Mouse (Mus musculus) forebrain, postnatal 0 days (tissue): ENCODE measurements around the gene Trim60. TPM values are rescaled to one million over a fixed set of nuclear protein-coding genes. Genes with fewer than 3 reads are reported as not detected.
A peak's percentile ranks its signal among the peaks of the same experiment; 100 is the strongest.
"Not testable (repeated sequence)": the region's sequence is repeated elsewhere in the genome, so short reads cannot be mapped to it uniquely, and the experiment has no call there.

Experiments used
- ATAC-seq: fragments of 200-750 bp; cut with Nextera tagmentation; 2 replicates; pipeline ENCODE4 v1.8.0; 2017; ENCODE audit warnings: mild to moderate bottlenecking, moderate library complexity
- DNase-seq: peaks from one replicate; pipeline ENCODE4 v3.0.0-alpha.2; 2015
- H3K27ac ChIP-seq: fragments of 300-500 bp; sonication (generic); 2 replicates; pipeline ENCODE4 v1.5.1; 2014; ENCODE audit warnings: low read depth, mild to moderate bottlenecking, antibody characterized with exemption, low read length, moderate library complexity, mixed read lengths
- H3K27me3 ChIP-seq: fragments of 300-500 bp; sonication (generic); 2 replicates; pipeline ENCODE4 v1.6.1; 2014; ENCODE audit warnings: mild to moderate bottlenecking, low read length, mixed read lengths; ENCODE audit not compliant: insufficient read depth
- H3K36me3 ChIP-seq: fragments of 300-500 bp; sonication (generic); 2 replicates; pipeline ENCODE4 v1.6.1; 2014; ENCODE audit warnings: mild to moderate bottlenecking, moderate library complexity; ENCODE audit not compliant: insufficient read depth
- H3K4me1 ChIP-seq: fragments of 300-500 bp; sonication (generic); 2 replicates; pipeline ENCODE4 v1.6.1; 2014; ENCODE audit warnings: antibody characterized with exemption; ENCODE audit not compliant: insufficient read depth
- H3K4me2 ChIP-seq: fragments of 300-500 bp; sonication (generic); 2 replicates; pipeline ENCODE4 v1.6.1; 2014; ENCODE audit warnings: low read depth, mild to moderate bottlenecking, moderate library complexity
- H3K4me3 ChIP-seq: fragments of 300-500 bp; sonication (generic); 2 replicates; pipeline ENCODE4 v1.5.1; 2014; ENCODE audit warnings: low read depth, low read length, mixed read lengths
- H3K9ac ChIP-seq: fragments of 300-500 bp; sonication (generic); 2 replicates; pipeline ENCODE4 v1.6.1; 2014; ENCODE audit warnings: mild to moderate bottlenecking
- H3K9me3 ChIP-seq: fragments of 300-500 bp; sonication (generic); 2 replicates; pipeline ENCODE4 v1.6.1; 2016; ENCODE audit warnings: low read length
- CTCF ChIP-seq: sonication (generic); IDR thresholded peaks from 2 replicates; pipeline ENCODE4 v1.5.1; 2016; ENCODE audit warnings: antibody characterized with exemption, control low read depth, low read depth
- WGBS: fragments of 180-500 bp; shearing (Covaris S2); extraction: QIAGEN DNeasy Blood & Tissue Kit; methylation state at CpG from one replicate; pipeline ENCODE4 v1.1.7; 2014; 5-methylcytosine and 5-hydroxymethylcytosine counted together
- polyA plus RNA-seq: library from polyadenylated mRNA; unstranded; fragments of >200 nt; fragmentation: Nextera tagmentation; extraction: Ambion mirVana; gene quantifications from 2 replicates; pipeline ENCODE4 v1.2.1, GENCODE M21; 2015
- total RNA-seq: library from RNA; depleted of rRNA; stranded (reverse); fragments of >200 nt; gene quantifications from 2 replicates; pipeline ENCODE4 v1.2.3, GENCODE M21; 2014

The Trim60 gene
- total and polyA plus RNA-seq, 2 experiments from 2014 or later, result not detected

GRCm38 (mm10) chr8:65032107-65032506 is 13.7 kb upstream of the Trim60 start:
- Histone ChIP-seq H3K4me2 (no peak overlapping the region), H3K4me1 (no peaks in the 10 kb centered on the region), H3K9ac (no peak overlapping the region), H3K9me3 (no peaks in the 10 kb centered on the region), H3K27me3 (no peaks in the 10 kb centered on the region), H3K4me3 (no peak overlapping the region), H3K36me3 (no peaks in the 10 kb centered on the region), H3K27ac (no peak overlapping the region)
- 100% methylated on average over 1 of the region's 1 CpGs for WGBS
- ATAC-seq (no peak), DNase-seq (no peak)
- no peak for TF ChIP-seq CTCF

- Histone ChIP-seq H3K36me3 (no peaks in the 10 kb centered on the region), H3K27ac (no peak overlapping the region), H3K9me3 (no peaks in the 10 kb centered on the region), H3K4me1 (no peaks in the 10 kb centered on the region), H3K4me3 (no peak overlapping the region), H3K27me3 (no peaks in the 10 kb centered on the region), H3K9ac (no peak overlapping the region), H3K4me2 (no peak overlapping the region)
- WGBS, result 76% methylated on average over 4 of the region's 4 CpGs
- ATAC-seq (no peak), DNase-seq (no peak)
- TF ChIP-seq CTCF, result no peak
These were observed 12.5 kb upstream of the Trim60 start for GRCm38 (mm10) chr8:65030735-65031485.

- no peaks in the 10 kb centered on the region for H3K36me3 ChIP-seq
- H3K4me3 ChIP-seq, result no peak overlapping the region
- H3K27ac ChIP-seq, result no peak overlapping the region
- no peaks in the 10 kb centered on the region for H3K9me3 ChIP-seq
- DNase-seq (no peak), ATAC-seq (no peak)
- TF ChIP-seq CTCF, result no peak
- no peaks in the 10 kb centered on the region for H3K27me3 ChIP-seq
- WGBS, result 89% methylated on average over 4 of the region's 4 CpGs
- H3K9ac ChIP-seq, result no peak overlapping the region
- no peak overlapping the region for H3K4me2 ChIP-seq
- no peaks in the 10 kb centered on the region for H3K4me1 ChIP-seq
These were observed 11.4 kb upstream of the Trim60 start for GRCm38 (mm10) chr8:65029776-65030175.

GRCm38 (mm10) chr8:65028959-65029686 is 10.7 kb upstream of the Trim60 start:
- H3K36me3 ChIP-seq, result no peaks in the 10 kb centered on the region
- no peak overlapping the region for H3K27ac ChIP-seq
- no peaks in the 10 kb centered on the region for H3K4me1 ChIP-seq
- ATAC-seq (no peak), DNase-seq (no peak)
- no peak overlapping the region for H3K4me2 ChIP-seq
- no peaks in the 10 kb centered on the region for H3K9me3 ChIP-seq
- no peak overlapping the region for H3K9ac ChIP-seq
- no peaks in the 10 kb centered on the region for H3K27me3 ChIP-seq
- WGBS, result 83% methylated on average over 12 of the region's 12 CpGs
- no peak overlapping the region for H3K4me3 ChIP-seq
- no peak for TF ChIP-seq CTCF

GRCm38 (mm10) chr8:65022485-65022884 is 4.1 kb upstream of the Trim60 start:
- Histone ChIP-seq H3K4me3 (no peak overlapping the region), H3K9me3 (no peaks in the 10 kb centered on the region), H3K27ac (no peak overlapping the region), H3K9ac (no peak overlapping the region), H3K4me2 (no peak overlapping the region), H3K27me3 (no peaks in the 10 kb centered on the region), H3K4me1 (no peaks in the 10 kb centered on the region), H3K36me3 (no peaks in the 10 kb centered on the region)
- WGBS, result 46% methylated on average over 8 of the region's 8 CpGs
- peak; percentile 78 for TF ChIP-seq CTCF
- peak; percentile 45; the same call in 1 of the 2 replicates for ATAC-seq
- DNase-seq, result peak; percentile 58

GRCm38 (mm10) chr8:65007616-65008015 is 10.8 kb downstream of the Trim60 start:
- not testable (repeated sequence) for DNase-seq, H3K27me3 ChIP-seq, H3K4me3 ChIP-seq

GRCm38 (mm10) chr8:64998806-64999365 is 19.5 kb downstream of the Trim60 start:
- no peaks in the 10 kb centered on the region for H3K4me1 ChIP-seq
- no peak for TF ChIP-seq CTCF

More at GRCm38 (mm10) chr8:65007616-65008015, 10.8 kb downstream of the Trim60 start:
- 76% methylated on average over 6 of the region's 6 CpGs for WGBS
- H3K9ac ChIP-seq, H3K4me1 ChIP-seq, H3K9me3 ChIP-seq, H3K4me2 ChIP-seq, ATAC-seq, H3K36me3 ChIP-seq, H3K27ac ChIP-seq: not testable (repeated sequence)

More at GRCm38 (mm10) chr8:64998806-64999365, 19.5 kb downstream of the Trim60 start:
- no peak for ATAC-seq
- Histone ChIP-seq H3K4me2 (no peak overlapping the region), H3K27ac (no peak overlapping the region), H3K27me3 (no peaks in the 10 kb centered on the region), H3K36me3 (no peaks in the 10 kb centered on the region), H3K4me3 (no peak overlapping the region), H3K9ac (no peak overlapping the region), H3K9me3 (no peaks in the 10 kb centered on the region)
- no peak for DNase-seq
- 84% methylated on average over 4 of the region's 4 CpGs for WGBS
